Mouse (Mus musculus) left cerebral cortex, postnatal 4 days (tissue): ENCODE data around the gene Popdc2. TPM values are rescaled to one million over a fixed set of nuclear protein-coding genes. Genes with fewer than 3 reads are reported as not detected.
A peak's percentile ranks its signal among the peaks of the same experiment; 100 is the strongest.
"Not testable (repeated sequence)": the region's sequence is repeated elsewhere in the genome, so short reads cannot be mapped to it uniquely, and the experiment has no call there.

Experiments
- DNase-seq: peaks from one replicate; pipeline ENCODE4 v3.0.0-alpha.2; 2022
- intact Hi-C: fragments of 180-260 bp; cut with DNase I; formaldehyde crosslinking; loops from one replicate; pipeline ENCODE4 v1.15.1; 2025
- total RNA-seq, 2 experiments: library from RNA; stranded (reverse); gene quantifications; 2 replicates each; pipeline ENCODE4 v1.2.3; 2021

Gene Popdc2
- under 1 TPM; 0.34 to 0.50 TPM for total RNA-seq

- no peak for DNase-seq
- intact Hi-C loops = no loop called here
Measured at GRCm38 (mm10) chr16:38361933-38362332, at the start of gene Popdc2. Gene Popdc2, plus strand, starts transcription at chr16:38362209.

GRCm38 (mm10) chr16:38318492-38318891, 43.5 kb upstream of the Popdc2 start:
- DNase-seq = no peak
- intact Hi-C loops = no loop called here

GRCm38 (mm10) chr16:38319087-38319486, 42.9 kb upstream of the Popdc2 start:
- intact Hi-C loops = no loop called here
- DNase-seq = no peak

- DNase-seq = peak; percentile 63
- intact Hi-C loops = no loop called here
Measured at GRCm38 (mm10) chr16:38321452-38321935, 40.5 kb upstream of the Popdc2 start.

GRCm38 (mm10) chr16:38324311-38324710, 37.7 kb upstream of the Popdc2 start:
- intact Hi-C loops = no loop called here
- no peak for DNase-seq

GRCm38 (mm10) chr16:38326778-38327397, 35.1 kb upstream of the Popdc2 start:
- DNase-seq = no peak
- intact Hi-C loops = no loop called here

GRCm38 (mm10) chr16:38329340-38329739, 32.7 kb upstream of the Popdc2 start:
- intact Hi-C loops = no loop called here
- DNase-seq = no peak

- intact Hi-C loops = no loop called here
- no peak for DNase-seq
Measured at GRCm38 (mm10) chr16:38334431-38334830, 27.6 kb upstream of the Popdc2 start.

- DNase-seq, intact Hi-C loops: not testable (repeated sequence)
Measured at GRCm38 (mm10) chr16:38338077-38338476, 23.9 kb upstream of the Popdc2 start.

GRCm38 (mm10) chr16:38341396-38342324, 20.3 kb upstream of the Popdc2 start, which contains the start of gene Maats1:
Gene Maats1, minus strand, starts transcription at chr16:38342143.
- DNase-seq = peak; percentile 79
- intact Hi-C loops = no loop called here

GRCm38 (mm10) chr16:38344941-38345725, 16.9 kb upstream of the Popdc2 start:
- DNase-seq = peak; percentile 23
- intact Hi-C loops = loop anchor here (5.0 kb wide), 1 partner anchor 162 kb away; no protein-coding TSS in a partner anchor

GRCm38 (mm10) chr16:38346529-38347325, 15.3 kb upstream of the Popdc2 start, which contains the start of the genes Cox17 and Gm21987:
Gene Cox17, plus strand, starts transcription at chr16:38346991.
Gene Gm21987, plus strand, starts transcription at chr16:38347040.
- DNase-seq = peak; percentile 91
- intact Hi-C loops = loop anchor here (5.0 kb wide), 1 partner anchor 161 kb away; no protein-coding TSS in a partner anchor

- no peak for DNase-seq
- intact Hi-C loops = loop anchor here (5.0 kb wide), 1 partner anchor 160 kb away; no protein-coding TSS in a partner anchor
Measured at GRCm38 (mm10) chr16:38347588-38347987, 14.4 kb upstream of the Popdc2 start.

- no peak for DNase-seq
- intact Hi-C loops = loop anchor here (5.0 kb wide), 1 partner anchor 159 kb away; no protein-coding TSS in a partner anchor
Measured at GRCm38 (mm10) chr16:38348217-38348761, 13.7 kb upstream of the Popdc2 start.

- intact Hi-C loops = loop anchor here (5.0 kb wide), 1 partner anchor 157 kb away; no protein-coding TSS in a partner anchor
Measured at GRCm38 (mm10) chr16:38349881-38350280, 12.1 kb upstream of the Popdc2 start.

GRCm38 (mm10) chr16:38350361-38350855, 11.6 kb upstream of the Popdc2 start:
- intact Hi-C loops = no loop called here
- no peak for DNase-seq

More at GRCm38 (mm10) chr16:38349881-38350280, 12.1 kb upstream of the Popdc2 start:
- no peak for DNase-seq

GRCm38 (mm10) chr16:38350939-38351338, 11.1 kb upstream of the Popdc2 start:
- DNase-seq = no peak
- intact Hi-C loops = no loop called here

- intact Hi-C loops = no loop called here
- DNase-seq = no peak
Measured at GRCm38 (mm10) chr16:38352031-38352430, 10.0 kb upstream of the Popdc2 start.

- intact Hi-C loops = no loop called here
- DNase-seq = no peak
Measured at GRCm38 (mm10) chr16:38352851-38353250, 9.2 kb upstream of the Popdc2 start.
